In genomic region chr13:31405312-31405711, GRCm38 (mm10) we compare ENCODE assay signal across 15 mouse cellular contexts.
"Had no signal": no experiment of that assay in that cellular context is flagged by ENCODE, and none has a peak within 500 bp of the region (broad histone marks: within the 10 kb centered on the region; RNA-seq: fewer than 3 reads in every experiment).

No protein-coding gene starts in this region.

- H3K27me3 ChIP-seq: kidney, embryonic 15.5 days; liver, embryonic 13.5 days; midbrain, embryonic 13.5 days had no signal

- H3K9ac ChIP-seq: kidney, embryonic 15.5 days; liver, embryonic 13.5 days; midbrain, embryonic 13.5 days had no signal

- ATAC-seq: midbrain, embryonic 13.5 days; midbrain, embryonic 16.5 days had no signal

- H3K4me3 ChIP-seq: kidney, embryonic 15.5 days; left cerebral cortex, adult 2 months; liver, embryonic 13.5 days; midbrain, embryonic 13.5 days had no signal

- DNase-seq: kidney, adult 8-10 months; kidney, postnatal 10 days; kidney, postnatal 36 days; layer of hippocampus, postnatal 36 days; liver, embryonic 13.5 days; lung, adult 2 months; lung, postnatal 14 days; lung, postnatal 4 days; spleen, adult 18-20 months; thymus, adult 18-20 months; thymus, postnatal 36 days had no signal

- H3K36me3 ChIP-seq: kidney, embryonic 15.5 days; liver, embryonic 13.5 days; midbrain, embryonic 13.5 days had no signal

- H3K4me2 ChIP-seq: kidney, embryonic 15.5 days; liver, embryonic 13.5 days; midbrain, embryonic 13.5 days had no signal

- H3K4me1 ChIP-seq: kidney, embryonic 15.5 days; liver, embryonic 13.5 days had no signal

- H3K27ac ChIP-seq: kidney, embryonic 15.5 days; left cerebral cortex, adult 2 months; liver, embryonic 13.5 days; midbrain, embryonic 13.5 days had no signal

- H3K9me3 ChIP-seq: kidney, embryonic 15.5 days; liver, embryonic 13.5 days; midbrain, embryonic 13.5 days had no signal
